Mouse (Mus musculus) B cell, adult 2 months (primary cell): ENCODE data around the gene Pdlim5.
"Not testable (repeated sequence)": the region's sequence is repeated elsewhere in the genome, so short reads cannot be mapped to it uniquely, and the experiment has no call there.

Experiments
- DNase-seq, 2 experiments: peaks; one replicate each; pipeline ENCODE4 v3.0.0; 2022

Gene Pdlim5

DNA sequence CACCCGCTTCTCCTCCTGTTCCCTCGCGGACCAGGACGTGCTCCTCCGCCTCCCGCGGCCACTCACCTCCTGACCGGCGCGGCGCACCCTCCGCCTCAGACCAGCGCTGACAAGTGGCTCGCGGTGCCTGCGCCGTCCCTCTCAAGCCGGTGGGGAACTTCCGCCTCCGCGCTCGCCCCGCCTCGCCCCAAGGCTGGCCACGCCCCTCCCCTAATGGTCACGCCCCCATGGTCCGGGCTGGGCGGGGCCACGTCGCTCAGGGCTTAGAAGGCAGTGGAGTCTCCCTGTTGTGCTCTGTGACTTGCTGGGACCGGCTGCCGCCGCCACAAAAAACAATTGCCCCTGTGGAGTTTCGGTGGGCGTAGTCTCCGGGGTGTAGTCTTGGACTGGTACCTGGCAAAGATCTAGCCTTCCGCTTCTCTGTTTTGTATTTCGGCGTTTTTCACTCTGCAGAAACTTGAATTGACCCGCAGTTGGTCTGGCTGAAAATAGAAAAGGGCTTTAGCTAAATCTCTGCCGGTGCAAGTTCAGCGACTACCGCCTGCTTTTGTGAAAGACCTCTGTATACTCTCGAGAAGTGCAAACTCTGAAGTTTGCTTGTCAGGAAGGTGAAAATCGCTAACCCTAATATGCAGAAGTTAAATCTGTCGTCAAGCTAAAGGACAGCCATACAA lies at the start of gene Pdlim5:
Gene Pdlim5 (minus strand): TSS at position 177 of the 674 bp plus-strand sequence.
- DNase-seq, result peak; percentile 97 to 98

- DNase-seq, result no peak
Measured at GRCm38 (mm10) chr3:142443710-142444043, 48.2 kb upstream of the Pdlim5 start.

GRCm38 (mm10) chr3:142443006-142443709 lies 47.7 kb upstream of the Pdlim5 start:
- DNase-seq, result peak; percentile 88 to 89

GRCm38 (mm10) chr3:142442161-142442560 lies 46.7 kb upstream of the Pdlim5 start:
- no peak for DNase-seq

DNA sequence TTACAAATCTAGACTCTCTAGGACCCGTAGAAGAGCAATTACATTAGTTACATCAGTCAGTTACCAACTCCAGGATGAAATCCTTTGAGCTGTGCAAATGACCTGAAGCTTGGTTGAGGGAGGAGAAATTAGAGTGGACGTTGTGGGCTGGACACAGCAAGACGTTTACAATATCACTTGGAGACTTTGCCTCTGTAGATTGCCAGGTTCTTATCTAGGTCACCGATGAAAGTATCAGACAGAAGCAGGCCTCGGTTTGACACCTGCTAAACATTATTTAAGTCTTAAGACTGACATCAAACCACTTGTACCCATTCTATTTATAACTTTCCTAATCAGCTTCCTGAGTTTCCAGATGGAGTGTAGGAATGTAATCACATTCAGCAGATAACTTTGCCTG lies 45.6 kb upstream of the Pdlim5 start:
- DNase-seq, result no peak

GRCm38 (mm10) chr3:142440191-142440590 lies 44.7 kb upstream of the Pdlim5 start:
- DNase-seq, result no peak

- DNase-seq, result no peak
Measured at GRCm38 (mm10) chr3:142439591-142440093, 44.1 kb upstream of the Pdlim5 start.

GRCm38 (mm10) chr3:142438630-142439029 lies 43.1 kb upstream of the Pdlim5 start:
- DNase-seq, result not testable (repeated sequence)

GRCm38 (mm10) chr3:142436824-142437223 lies 41.3 kb upstream of the Pdlim5 start:
- DNase-seq, result no peak

- DNase-seq, result no peak
Measured at GRCm38 (mm10) chr3:142436212-142436611, 40.7 kb upstream of the Pdlim5 start.

DNA sequence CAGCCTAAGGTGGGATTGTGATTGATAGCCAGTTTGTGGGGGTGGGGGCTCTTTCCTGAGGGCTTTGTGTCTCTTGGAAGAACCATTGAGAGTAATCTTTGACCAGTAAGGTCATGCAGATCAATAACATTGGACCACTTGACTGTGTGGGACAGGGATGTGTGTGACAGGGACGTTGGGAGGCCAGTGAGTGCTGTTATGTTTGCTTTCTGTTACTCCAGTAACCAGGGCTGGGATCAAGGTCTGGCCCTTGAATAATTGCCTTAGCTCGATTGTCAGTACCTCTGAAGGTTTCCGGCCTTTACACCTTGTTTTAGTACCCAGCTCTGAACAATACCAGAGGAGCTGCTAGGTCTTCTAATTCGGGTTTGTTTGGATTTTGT lies 39.3 kb upstream of the Pdlim5 start:
- no peak for DNase-seq

DNA sequence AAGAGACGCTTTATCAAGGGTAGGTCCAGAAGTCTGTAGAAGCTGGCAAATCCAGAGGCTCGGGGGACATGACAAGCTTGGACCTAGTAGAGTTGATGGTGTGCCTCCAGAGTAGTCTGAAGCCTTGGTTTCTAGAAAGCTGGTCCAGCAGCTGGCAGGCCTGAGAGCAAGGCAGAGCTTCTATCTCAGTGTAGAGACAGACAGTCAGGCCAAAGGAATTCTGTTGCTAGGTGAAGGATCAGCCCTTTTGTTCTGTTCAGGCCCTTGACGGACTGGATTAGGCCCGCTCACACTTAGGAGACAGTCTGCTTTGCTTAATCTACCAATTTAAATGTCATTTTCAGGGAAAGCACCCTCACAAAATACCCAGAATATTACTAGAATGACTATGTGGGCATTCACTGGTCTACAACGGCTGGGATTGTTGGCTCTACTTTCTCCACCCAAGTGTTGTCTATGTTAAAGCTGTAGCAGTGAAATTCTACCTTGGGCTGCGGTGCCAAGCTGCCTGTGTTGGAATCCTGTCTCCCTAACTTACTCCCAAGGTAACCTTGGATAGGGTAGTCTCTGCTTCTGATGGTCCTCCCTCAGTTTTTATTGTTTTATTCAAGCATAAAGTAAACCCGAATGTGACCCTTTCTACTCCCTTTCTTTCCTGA lies 38.8 kb upstream of the Pdlim5 start:
- DNase-seq, result no peak

- no peak for DNase-seq
Measured at GRCm38 (mm10) chr3:142431481-142431880, 36.0 kb upstream of the Pdlim5 start.

DNA sequence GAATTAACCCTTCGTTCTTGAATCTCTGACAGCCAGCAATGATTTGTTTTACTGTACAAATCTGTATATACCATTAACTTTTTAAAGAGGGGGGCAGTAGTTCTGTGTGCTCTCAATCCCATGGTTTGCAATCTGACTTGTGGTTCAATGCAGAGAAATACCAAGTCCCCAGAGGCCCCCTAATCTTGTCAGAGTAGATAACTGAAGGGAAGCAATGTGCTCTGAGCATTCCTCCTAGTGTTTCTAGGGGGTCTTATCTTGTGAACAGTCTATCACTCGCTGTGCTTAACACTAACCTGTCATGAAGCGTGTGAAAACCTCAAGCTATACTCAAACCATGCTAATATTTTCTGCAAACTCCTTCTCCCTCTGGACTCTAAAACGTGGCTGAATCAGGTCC lies 34.6 kb upstream of the Pdlim5 start:
- no peak for DNase-seq

GRCm38 (mm10) chr3:142426806-142427205 lies 31.3 kb upstream of the Pdlim5 start:
- no peak for DNase-seq

GRCm38 (mm10) chr3:142424134-142424533 lies 28.6 kb upstream of the Pdlim5 start:
- DNase-seq, result no peak

DNA sequence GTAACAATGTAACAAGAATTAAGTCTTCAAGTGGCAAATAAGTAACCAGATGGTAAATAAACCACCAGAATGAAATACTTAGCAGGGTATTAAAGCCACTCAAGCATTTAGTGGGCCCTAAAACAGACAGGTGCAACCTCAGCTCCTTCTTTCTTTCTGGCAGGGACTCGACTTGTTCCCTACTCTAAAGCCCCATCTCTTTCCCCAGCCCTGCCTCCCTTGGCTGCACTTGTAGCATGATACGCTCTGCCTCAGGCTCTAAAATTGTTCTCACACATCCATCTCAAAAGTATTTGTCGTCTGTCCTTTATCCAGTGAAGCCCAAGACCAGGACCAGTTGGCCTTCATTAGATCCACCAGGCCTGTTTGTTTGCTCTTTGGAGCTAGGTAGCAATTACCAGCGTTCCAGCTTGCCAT lies 28.0 kb upstream of the Pdlim5 start:
- DNase-seq, result no peak

DNA sequence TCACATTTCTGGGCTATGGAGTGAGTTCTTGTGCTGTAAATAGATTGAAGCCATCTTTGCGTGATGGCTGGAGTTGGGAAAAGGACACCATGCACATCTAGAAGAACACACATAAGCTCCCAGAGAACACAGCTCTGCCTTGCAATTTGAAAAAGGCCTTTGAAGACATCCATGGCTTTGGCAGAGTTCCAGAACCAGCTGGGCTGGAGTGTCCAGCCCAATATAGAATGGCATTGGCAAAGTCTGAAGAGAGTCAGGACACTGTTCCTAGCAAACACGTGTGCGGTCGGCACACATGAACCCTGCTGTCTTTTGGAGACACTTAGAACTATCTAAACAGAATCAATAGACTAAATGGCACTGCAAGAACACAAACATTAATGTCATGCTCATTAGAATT lies 26.7 kb upstream of the Pdlim5 start:
- no peak for DNase-seq

DNA sequence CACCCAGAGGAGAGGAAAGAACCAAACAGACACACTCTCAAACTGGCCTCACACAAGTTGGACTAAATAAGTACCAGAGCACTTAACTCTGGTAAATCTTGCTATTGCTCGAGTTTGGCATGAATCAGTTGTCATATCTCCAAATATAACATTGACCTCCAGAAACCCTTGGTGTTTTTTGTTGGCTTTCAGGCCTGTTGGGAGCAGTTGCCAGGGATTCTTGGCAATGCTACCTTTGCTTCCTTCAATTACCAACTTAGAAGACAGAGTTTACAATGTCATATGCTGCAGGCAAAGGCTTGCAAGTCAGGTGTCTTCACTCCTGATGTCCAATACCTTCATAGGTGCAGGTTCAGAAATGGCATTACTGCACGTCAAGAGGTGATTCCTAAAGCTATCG lies 26.0 kb upstream of the Pdlim5 start:
- DNase-seq, result no peak

DNA sequence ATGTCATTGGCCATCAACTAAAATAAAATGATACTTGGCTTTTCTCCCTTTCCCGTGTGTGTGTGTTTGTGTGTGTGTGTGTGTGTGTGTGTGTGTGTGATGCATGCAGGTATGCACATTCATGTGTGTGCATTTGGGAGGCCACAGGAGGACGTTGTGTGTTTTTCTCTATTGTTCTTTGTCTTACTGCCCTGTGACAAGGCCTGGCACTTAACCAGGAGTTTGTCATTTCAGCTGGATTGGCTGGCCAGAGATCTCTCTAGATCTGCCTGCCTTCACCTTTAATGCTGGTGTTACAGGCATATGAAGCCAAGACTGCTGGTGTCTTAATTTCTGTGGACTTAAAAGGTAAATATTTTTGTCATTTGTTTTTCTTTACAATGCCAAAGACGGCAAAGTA lies 22.5 kb upstream of the Pdlim5 start:
- no peak for DNase-seq

- DNase-seq, result no peak
Measured at GRCm38 (mm10) chr3:142413345-142413885, 17.9 kb upstream of the Pdlim5 start.

- DNase-seq, result no peak
Measured at GRCm38 (mm10) chr3:142410930-142411329, 15.4 kb upstream of the Pdlim5 start.

GRCm38 (mm10) chr3:142394796-142395508 lies 544 bp downstream of the Pdlim5 start:
- peak; percentile 53 to 55 for DNase-seq
